Mouse (Mus musculus): ENCODE measurements at regions not wholly inside any gene's neighbourhood (a gene's known extent, or its start where the extent isn't known, plus 50 kb on each side); places are given as distances from the start of the nearest gene placed in this dataset.

- no peak for DNase-seq (ENCODE audit: low read depth, low spot score)
These were observed 431.4 kb upstream of the Mctp2 start for GRCm38 (mm10) chr7:72737792-72738191.

- peak; percentile 69 for DNase-seq (ENCODE audit: low read depth, low spot score)
These were observed 432.0 kb upstream of the Mctp2 start for GRCm38 (mm10) chr7:72738324-72738944.

GRCm38 (mm10) chr7:72742376-72742775 lies 436.0 kb upstream of the Mctp2 start:
- no peak for DNase-seq (ENCODE audit: low read depth, low spot score)

- peak; percentile 89 for DNase-seq (ENCODE audit: low read depth, low spot score)
These were observed 445.1 kb upstream of the Mctp2 start for GRCm38 (mm10) chr7:72751501-72751917.

GRCm38 (mm10) chr7:72753053-72753559 lies 446.7 kb upstream of the Mctp2 start:
- no peak for DNase-seq (ENCODE audit: low read depth, low spot score)

GRCm38 (mm10) chr7:72762711-72763110 lies 456.3 kb upstream of the Mctp2 start:
- DNase-seq (ENCODE audit: low read depth, low spot score), result no peak

- DNase-seq (ENCODE audit: low read depth, low spot score), result no peak
These were observed 462.3 kb upstream of the Mctp2 start for GRCm38 (mm10) chr7:72768705-72769104.

- peak; percentile 79 for DNase-seq (ENCODE audit: low read depth, low spot score)
These were observed 467.8 kb upstream of the Mctp2 start for GRCm38 (mm10) chr7:72774031-72774770.

GRCm38 (mm10) chr7:72774771-72775119 lies 468.3 kb upstream of the Mctp2 start:
- DNase-seq (ENCODE audit: low read depth, low spot score), result no peak

- DNase-seq (ENCODE audit: low read depth, low spot score), result no peak
These were observed 480.9 kb upstream of the Mctp2 start for GRCm38 (mm10) chr7:72787306-72787705.

GRCm38 (mm10) chr7:72788261-72788660 lies 481.9 kb upstream of the Mctp2 start:
- peak; percentile 66 for DNase-seq (ENCODE audit: low read depth, low spot score)

- no peak for DNase-seq (ENCODE audit: low read depth, low spot score)
These were observed 515.7 kb upstream of the Mctp2 start for GRCm38 (mm10) chr7:72822142-72822541.

GRCm38 (mm10) chr7:72826597-72826996 lies 520.2 kb upstream of the Mctp2 start:
- no peak for DNase-seq (ENCODE audit: low read depth, low spot score)

GRCm38 (mm10) chr7:72835423-72835822 lies 529.0 kb upstream of the Mctp2 start:
- no peak for DNase-seq (ENCODE audit: low read depth, low spot score)

- DNase-seq (ENCODE audit: low read depth, low spot score), result peak; percentile 6
These were observed 529.6 kb upstream of the Mctp2 start for GRCm38 (mm10) chr7:72836026-72836425.

GRCm38 (mm10) chr7:72836457-72836985 lies 530.1 kb upstream of the Mctp2 start:
- no peak for DNase-seq (ENCODE audit: low read depth, low spot score)

- DNase-seq (ENCODE audit: low read depth, low spot score), result peak; percentile 12
These were observed 531.7 kb upstream of the Mctp2 start for GRCm38 (mm10) chr7:72837992-72838655.

GRCm38 (mm10) chr7:72851346-72851745 lies 524.0 kb upstream of the Rgma start:
- no peak for DNase-seq (ENCODE audit: low read depth, low spot score)

GRCm38 (mm10) chr7:72854501-72855002 lies 520.8 kb upstream of the Rgma start:
- no peak for DNase-seq (ENCODE audit: low read depth, low spot score)

- no peak for DNase-seq (ENCODE audit: low read depth, low spot score)
These were observed 508.1 kb upstream of the Rgma start for GRCm38 (mm10) chr7:72866966-72867754.

GRCm38 (mm10) chr7:72869068-72869467 lies 506.2 kb upstream of the Rgma start:
- DNase-seq (ENCODE audit: low read depth, low spot score), result no peak

Measured in mesoderm, embryonic 11.5 days (tissue).